Mouse (Mus musculus) midbrain, embryonic 11.5 days (tissue): ENCODE results near the gene Pnp2. TPM values are rescaled to one million over a fixed set of nuclear protein-coding genes. Genes with fewer than 3 reads are reported as not detected.
"Not testable (repeated sequence)": the region's sequence is repeated elsewhere in the genome, so short reads cannot be mapped to it uniquely, and the experiment has no call there.

ENCODE experiments used
- ATAC-seq: fragments of 200-750 bp; cut with Nextera tagmentation; 2 replicates; pipeline ENCODE4 v1.8.0; 2017; ENCODE audit warnings: moderate TSS enrichment, moderate library complexity; ENCODE audit not compliant: low FRiP score
- DNase-seq: peaks from one replicate; pipeline ENCODE4 v3.0.0; 2015; ENCODE audit warnings: low spot score; ENCODE audit errors: missing footprints
- H3K27ac ChIP-seq: fragments of 300-500 bp; sonication (generic); 2 replicates; pipeline ENCODE4 v1.5.1; 2014; ENCODE audit warnings: low read depth, low read length
- H3K27me3 ChIP-seq: fragments of 300-500 bp; sonication (generic); 2 replicates; pipeline ENCODE4 v1.6.1; 2014; ENCODE audit warnings: mild to moderate bottlenecking, low read length, moderate library complexity, mixed read lengths; ENCODE audit not compliant: control insufficient read depth, insufficient read depth
- H3K36me3 ChIP-seq: fragments of 300-500 bp; sonication (generic); 2 replicates; pipeline ENCODE4 v1.6.1; 2014; ENCODE audit warnings: mild to moderate bottlenecking, low read length, moderate library complexity, mixed read lengths; ENCODE audit not compliant: control insufficient read depth, insufficient read depth
- H3K4me1 ChIP-seq: fragments of 300-500 bp; sonication (generic); 2 replicates; pipeline ENCODE4 v1.6.1; 2014; ENCODE audit warnings: low read length; ENCODE audit not compliant: control insufficient read depth, insufficient read depth
- H3K4me2 ChIP-seq: fragments of 300-500 bp; sonication (generic); 2 replicates; pipeline ENCODE4 v1.6.1; 2014; ENCODE audit warnings: mild to moderate bottlenecking, moderate library complexity
- H3K4me3 ChIP-seq: fragments of 300-500 bp; sonication (generic); 2 replicates; pipeline ENCODE4 v1.5.1; 2014; ENCODE audit warnings: low read depth, low read length
- H3K9ac ChIP-seq: fragments of 300-500 bp; sonication (generic); 2 replicates; pipeline ENCODE4 v1.6.1; 2014; ENCODE audit warnings: low read length
- H3K9me3 ChIP-seq: fragments of 300-500 bp; sonication (generic); 2 replicates; pipeline ENCODE4 v1.6.1; 2016; ENCODE audit warnings: low read length; ENCODE audit not compliant: control insufficient read depth
- WGBS: fragments of 180-500 bp; shearing (Covaris S2); extraction: QIAGEN DNeasy Blood & Tissue Kit; methylation state at CpG from one replicate; pipeline ENCODE4 v1.1.7; 2014; 5-methylcytosine and 5-hydroxymethylcytosine counted together
- polyA plus RNA-seq: library from polyadenylated mRNA; unstranded; fragments of >200 nt; fragmentation: Nextera tagmentation; extraction: Ambion mirVana; gene quantifications from 2 replicates; pipeline ENCODE4 v1.2.1, GENCODE M21; 2014

The Pnp2 gene
- polyA plus RNA-seq, 1 experiment from 2014 or later: 0.55 TPM

DNA sequence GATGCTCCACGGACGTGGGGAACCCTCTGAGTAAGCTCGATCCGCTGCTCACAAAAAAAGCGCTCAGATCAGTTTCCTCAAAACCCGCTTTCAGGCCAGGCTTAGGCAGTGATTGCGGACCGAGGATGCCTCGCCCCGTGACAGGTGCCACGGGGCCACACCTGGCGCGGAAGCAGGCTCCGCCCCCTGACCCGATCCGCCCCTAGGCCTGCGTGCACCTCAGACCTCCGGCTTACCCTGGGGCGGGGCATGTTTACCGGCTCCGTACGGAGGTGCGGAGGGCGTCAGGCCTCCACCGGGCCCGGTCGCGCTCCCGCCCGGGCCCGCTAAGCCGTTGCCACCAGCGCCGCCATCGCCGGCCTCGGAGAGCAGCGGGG is 25.4 kb upstream of the Pnp2 start:
- H3K4me2 ChIP-seq: peak overlapping the region; percentile 90
- peak; percentile 53 for ATAC-seq
- H3K4me3 ChIP-seq: peak overlapping the region; percentile 95
- H3K27ac ChIP-seq: peak overlapping the region; percentile 57
- H3K9ac ChIP-seq: peak overlapping the region; percentile 95
- H3K27me3 ChIP-seq: no peaks in the 10 kb centered on the region
- peaks cover 8% of the 10 kb centered on the region; the same call in 1 of the 2 replicates for H3K36me3 ChIP-seq
- no peak for DNase-seq
- peaks cover 20% of the 10 kb centered on the region for H3K4me1 ChIP-seq
- no peaks in the 10 kb centered on the region for H3K9me3 ChIP-seq
- WGBS: under 1% methylated on average over 37 of the region's 38 CpGs

DNA sequence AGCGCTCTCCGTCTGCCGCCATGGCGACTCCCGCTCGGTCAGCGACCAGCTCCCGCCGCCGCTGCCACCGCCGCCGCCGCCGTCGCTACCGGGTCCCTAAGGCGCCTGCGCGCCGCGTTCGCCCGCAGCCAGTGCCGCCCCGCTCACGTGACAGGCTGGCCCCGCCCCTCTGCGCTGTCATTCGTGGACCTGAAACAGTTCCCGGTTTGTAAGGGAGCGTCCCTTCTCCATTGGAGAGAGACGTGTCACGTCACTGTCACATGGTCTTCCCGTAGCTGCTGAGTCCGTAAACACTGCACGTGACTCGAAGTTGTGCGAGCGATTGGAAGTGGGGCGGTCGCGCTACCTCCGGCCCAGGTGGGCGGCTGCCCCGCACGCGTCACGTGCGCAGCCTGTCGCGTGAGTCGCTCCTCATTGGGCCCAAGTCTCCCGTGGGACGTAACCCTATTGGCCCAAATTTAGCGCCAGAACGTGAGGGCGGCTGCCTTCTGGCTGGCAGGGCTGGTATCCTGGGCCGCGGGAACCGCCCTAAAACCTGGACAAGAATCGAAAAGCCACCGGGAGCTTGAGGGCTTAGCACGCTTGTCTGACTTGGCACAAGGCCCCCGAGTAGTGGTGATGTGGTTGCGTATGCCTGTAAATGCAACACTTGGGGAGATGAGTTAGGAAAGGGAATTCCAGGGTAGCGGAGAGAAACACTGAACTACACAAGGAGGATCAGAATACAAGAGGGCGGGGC is 24.9 kb upstream of the Pnp2 start, which contains the start of the genes Pip4p1 and Pnp:
TSS of gene Pip4p1 (minus strand) at position 103 of the 739 bp plus-strand sequence.
TSS of gene Pnp (plus strand) at position 329 of the 739 bp plus-strand sequence.
- ATAC-seq (peak; percentile 99), DNase-seq (peak; percentile 100)
- WGBS: under 1% methylated on average over 61 of the region's 68 CpGs
- peak within 1 kb of the TSS; percentile 95 for H3K9ac ChIP-seq
- H3K27me3 ChIP-seq: no peaks in the 10 kb centered on the region
- H3K27ac ChIP-seq: peak within 1 kb of the TSS; percentile 78
- no peaks in the 10 kb centered on the region for H3K9me3 ChIP-seq
- H3K4me1 ChIP-seq: peaks cover 19% of the 10 kb centered on the region
- H3K4me2 ChIP-seq: peak within 1 kb of the TSS; percentile 90
- H3K4me3 ChIP-seq: peak within 1 kb of the TSS; percentile 95
- H3K36me3 ChIP-seq: peaks cover 8% of the 10 kb centered on the region; the same call in 1 of the 2 replicates

GRCm38 (mm10) chr14:50931493-50932020 is 24.2 kb upstream of the Pnp2 start:
- H3K27me3 ChIP-seq: no peaks in the 10 kb centered on the region
- H3K27ac ChIP-seq: peak overlapping the region; percentile 78
- whole genome bisulfite sequencing: 11% methylated on average over 12 of the region's 12 CpGs
- H3K4me1 ChIP-seq: peaks cover 13% of the 10 kb centered on the region
- H3K9ac ChIP-seq: peak overlapping the region; percentile 68
- H3K36me3 ChIP-seq: peaks cover 8% of the 10 kb centered on the region; the same call in 1 of the 2 replicates
- no peak for ATAC-seq
- H3K4me2 ChIP-seq: peak overlapping the region; percentile 90
- peak overlapping the region; percentile 95 for H3K4me3 ChIP-seq
- H3K9me3 ChIP-seq: no peaks in the 10 kb centered on the region
- DNase-seq: no peak

DNA sequence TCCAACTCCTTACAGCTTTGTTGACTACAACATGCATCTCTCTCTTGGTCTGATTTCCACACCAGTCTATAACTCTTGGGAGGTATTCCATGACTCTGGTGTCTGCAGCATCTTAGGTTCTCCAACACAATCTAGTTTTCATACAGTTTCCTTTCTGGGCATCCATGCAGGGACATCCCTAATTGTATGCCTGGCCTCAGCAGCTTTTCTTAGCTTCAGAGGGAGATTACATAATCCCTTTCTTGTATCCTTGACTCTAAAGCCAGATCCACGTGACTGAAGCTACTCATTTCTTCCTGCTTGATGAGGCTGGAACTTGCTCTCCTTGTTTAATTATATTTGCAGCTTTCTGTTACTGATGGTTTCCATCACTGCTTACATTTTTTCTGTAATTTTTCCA is 19.1 kb upstream of the Pnp2 start:
- Histone ChIP-seq H3K4me1 (peaks cover 3% of the 10 kb centered on the region), H3K9me3 (no peaks in the 10 kb centered on the region), H3K4me2 (no peak overlapping the region), H3K4me3 (no peak overlapping the region), H3K9ac (no peak overlapping the region), H3K27ac (no peak overlapping the region), H3K36me3 (no peaks in the 10 kb centered on the region), H3K27me3 (no peaks in the 10 kb centered on the region)
- WGBS: 44% methylated on average over 1 of the region's 1 CpGs
- no peak for ATAC-seq
- DNase-seq: no peak

- Histone ChIP-seq H3K9ac (no peak overlapping the region), H3K36me3 (no peaks in the 10 kb centered on the region), H3K27me3 (no peaks in the 10 kb centered on the region), H3K4me2 (no peak overlapping the region), H3K4me3 (no peak overlapping the region), H3K9me3 (no peaks in the 10 kb centered on the region), H3K27ac (no peak overlapping the region), H3K4me1 (no peaks in the 10 kb centered on the region)
- no peak for ATAC-seq
- WGBS: 86% methylated on average over 3 of the region's 3 CpGs
- no peak for DNase-seq
Observed at GRCm38 (mm10) chr14:50938119-50938908, 17.5 kb upstream of the Pnp2 start.

- H3K9me3 ChIP-seq: no peaks in the 10 kb centered on the region
- DNase-seq: no peak
- no peak for ATAC-seq
- H3K4me3 ChIP-seq: no peak overlapping the region
- WGBS: 49% methylated on average over 2 of the region's 2 CpGs
- H3K9ac ChIP-seq: no peak overlapping the region
- no peaks in the 10 kb centered on the region for H3K4me1 ChIP-seq
- H3K27ac ChIP-seq: no peak overlapping the region
- H3K27me3 ChIP-seq: no peaks in the 10 kb centered on the region
- no peak overlapping the region for H3K4me2 ChIP-seq
- H3K36me3 ChIP-seq: no peaks in the 10 kb centered on the region
Observed at GRCm38 (mm10) chr14:50938940-50939339, 16.9 kb upstream of the Pnp2 start.

DNA sequence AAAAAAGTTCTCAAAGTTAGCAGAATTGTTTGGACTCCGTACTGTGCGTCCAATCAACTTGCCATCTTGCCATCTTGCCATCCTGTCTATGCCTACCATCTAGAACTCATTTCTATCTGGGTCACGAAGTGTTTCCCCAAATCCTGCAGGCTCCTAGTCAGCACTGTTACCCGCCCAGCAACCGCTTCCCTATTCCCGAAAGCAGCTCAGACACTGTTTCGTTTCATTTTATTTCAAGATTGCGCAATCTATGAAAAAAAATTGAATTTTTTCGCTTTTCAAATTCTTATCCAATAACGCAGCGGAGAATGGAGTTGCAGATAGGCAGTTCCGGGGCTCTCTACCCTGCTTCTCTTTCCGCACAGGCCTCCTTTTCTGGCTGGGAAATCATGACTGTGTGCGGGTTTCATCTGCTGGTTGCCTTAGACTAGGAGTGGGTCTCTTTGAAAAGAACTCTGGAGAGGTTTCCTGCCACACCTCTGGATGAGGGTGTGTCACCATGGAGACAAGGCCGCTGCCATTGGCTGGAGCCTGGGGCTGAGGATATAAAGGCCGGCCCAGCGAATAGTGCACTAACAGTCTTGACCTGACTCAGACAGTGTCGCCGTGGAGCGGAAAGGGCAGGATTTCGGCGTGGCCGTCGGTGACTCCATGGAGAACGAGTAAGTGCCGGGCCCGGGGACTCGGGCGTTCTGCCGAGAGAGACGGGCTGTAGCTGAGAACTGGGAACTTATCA is 11.7 kb upstream of the Pnp2 start, which contains the start of gene Gm49342:
TSS of gene Gm49342 (plus strand) at position 586 of the 736 bp plus-strand sequence.
- Histone ChIP-seq H3K9me3 (no peaks in the 10 kb centered on the region), H3K4me1 (peaks cover 7% of the 10 kb centered on the region; the same call in 1 of the 2 replicates), H3K4me3 (peak within 1 kb of the TSS; percentile 38), H3K27me3 (no peaks in the 10 kb centered on the region), H3K4me2 (peak within 1 kb of the TSS; percentile 61), H3K9ac (peak within 1 kb of the TSS; percentile 60), H3K27ac (peak within 1 kb of the TSS; percentile 32), H3K36me3 (no peaks in the 10 kb centered on the region)
- 18% methylated on average over 31 of the region's 31 CpGs for WGBS
- DNase-seq: peak; percentile 98
- peak; percentile 100 for ATAC-seq

DNA sequence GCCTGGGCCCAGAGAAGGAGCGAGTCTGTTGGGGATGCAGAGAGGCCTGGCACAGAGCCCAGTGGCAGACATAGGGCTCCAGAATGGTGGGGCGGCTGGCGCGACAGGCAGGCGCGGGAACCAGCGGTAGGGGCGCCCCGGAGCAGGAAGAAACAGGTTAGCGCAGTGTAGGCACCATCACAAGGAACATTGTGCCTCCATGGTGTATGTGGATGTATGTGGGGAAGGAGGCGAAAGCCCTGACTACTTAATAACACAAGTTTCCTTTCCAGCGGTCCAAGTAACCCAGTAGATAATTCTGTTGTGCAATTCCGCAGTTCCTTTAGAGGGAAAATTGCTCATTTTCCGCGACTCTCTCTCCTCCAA is 11.1 kb upstream of the Pnp2 start:
- H3K4me1 ChIP-seq, H3K36me3 ChIP-seq, H3K27me3 ChIP-seq, H3K9me3 ChIP-seq: not testable (repeated sequence)
- Histone ChIP-seq H3K9ac (peak overlapping the region; percentile 60), H3K4me3 (peak overlapping the region; percentile 38), H3K4me2 (peak overlapping the region; percentile 61), H3K27ac (peak overlapping the region; percentile 32)
- ATAC-seq: peak; percentile 97
- under 1% methylated on average over 14 of the region's 15 CpGs for whole genome bisulfite sequencing
- peak; percentile 94 for DNase-seq
